Mouse (Mus musculus): ENCODE results near the gene Map3k21. TPM values are rescaled to one million over a fixed set of nuclear protein-coding genes. Genes with fewer than 3 reads are reported as not detected.

Map3k21 gene
- polyA plus RNA-seq, 1 experiment from 2014 or later: 0.14 TPM

DNA sequence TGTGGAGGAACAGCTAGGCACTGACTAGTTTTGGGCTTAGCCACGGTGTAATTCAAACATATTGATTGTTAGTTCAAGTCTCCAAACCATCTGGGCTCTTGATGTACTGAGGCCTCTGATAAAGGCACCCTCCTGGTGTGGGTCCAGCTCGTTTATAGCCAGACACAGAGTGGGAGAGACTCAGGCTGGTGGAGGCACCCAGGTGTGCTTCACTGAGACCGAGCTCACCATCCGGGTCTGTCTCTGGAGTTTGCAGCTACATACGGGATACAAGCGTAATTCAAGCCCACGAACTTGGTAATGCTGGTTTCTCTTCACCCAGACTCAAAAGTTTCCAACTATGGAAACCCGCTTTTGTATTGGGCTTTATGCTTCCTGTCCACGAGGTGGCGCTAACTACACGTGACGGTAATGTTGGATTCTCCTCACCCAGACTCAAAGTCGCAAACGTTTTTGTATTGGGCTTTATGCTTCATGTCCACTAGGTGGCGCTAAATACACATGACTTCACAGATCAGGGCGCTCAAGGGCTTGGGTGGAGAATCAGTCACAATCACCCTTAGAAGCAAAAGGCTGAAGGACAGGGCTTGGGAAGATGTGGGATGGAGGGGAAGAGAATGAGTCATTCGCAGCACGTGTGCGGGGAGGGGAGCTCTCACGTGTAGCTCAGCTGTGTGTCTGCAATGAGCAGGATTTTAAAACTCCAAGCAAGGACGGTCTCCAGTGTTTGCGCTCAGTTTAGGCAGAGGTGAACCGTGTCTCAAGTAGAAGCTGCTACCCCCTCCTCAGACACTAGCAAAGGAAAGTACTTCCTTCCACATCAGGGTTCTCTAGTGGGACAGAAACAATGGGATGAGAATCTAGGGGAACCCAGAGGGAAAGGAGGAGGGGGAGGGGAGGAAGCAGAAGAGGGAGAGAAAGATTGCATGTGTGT, 40.0 kb downstream of the Map3k21 start:
- ATAC-seq (ENCODE audit: low FRiP score): peak; percentile 83
- Histone ChIP-seq H3K4me2 (replicated peaks; ENCODE audit: low read depth, low read length) (no peak overlapping the region), H3K27ac (ENCODE audit: low read depth, low read length) (no peak overlapping the region), H3K9me3 (ENCODE audit: control insufficient read depth, low read length) (no peaks in the 10 kb centered on the region), H3K9ac (ENCODE audit: low read depth, low read length) (no peak overlapping the region), H3K27me3 (ENCODE audit: control insufficient read depth, insufficient read depth, low read length) (no peaks in the 10 kb centered on the region), H3K36me3 (ENCODE audit: control insufficient read depth, insufficient read depth, low read length) (no peaks in the 10 kb centered on the region), H3K4me1 (replicated peaks; ENCODE audit: control insufficient read depth, insufficient read depth, low read length) (no peaks in the 10 kb centered on the region), H3K4me3 (ENCODE audit: low read depth, low read length) (no peak overlapping the region)
- DNase-seq (ENCODE audit: low spot score): peak; percentile 96
- 24% methylated on average over 23 of the region's 23 CpGs for WGBS

DNA sequence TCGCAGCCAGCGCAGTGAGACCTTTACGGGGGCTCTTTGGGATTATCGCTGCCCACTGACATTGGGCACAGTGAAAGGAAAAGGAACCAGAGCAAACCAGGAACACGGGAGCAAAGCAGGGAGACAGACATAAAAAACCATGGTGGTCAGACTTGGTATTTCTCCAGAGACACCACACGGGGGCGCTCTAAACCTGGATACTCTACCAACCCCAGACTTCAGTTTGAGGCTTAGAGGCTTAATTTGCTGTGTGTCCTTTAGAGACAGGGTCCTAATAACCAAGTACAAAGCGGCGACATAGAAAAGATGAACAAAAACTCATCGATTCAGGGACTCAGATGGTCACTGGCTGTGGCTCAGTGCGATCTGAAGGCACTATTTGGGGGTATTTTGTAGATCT, 45.4 kb downstream of the Map3k21 start:
- no peaks in the 10 kb centered on the region for H3K4me1 ChIP-seq (replicated peaks; ENCODE audit: control insufficient read depth, insufficient read depth, low read length)
- H3K9ac ChIP-seq (ENCODE audit: low read depth, low read length): no peak overlapping the region
- no peak overlapping the region for H3K4me2 ChIP-seq (replicated peaks; ENCODE audit: low read depth, low read length)
- DNase-seq (ENCODE audit: low spot score) (peak; percentile 83), ATAC-seq (ENCODE audit: low FRiP score) (no peak)
- no peak overlapping the region for H3K4me3 ChIP-seq (ENCODE audit: low read depth, low read length)
- 18% methylated on average over 11 of the region's 11 CpGs for WGBS
- H3K27me3 ChIP-seq (ENCODE audit: control insufficient read depth, insufficient read depth, low read length): no peaks in the 10 kb centered on the region
- H3K27ac ChIP-seq (ENCODE audit: low read depth, low read length): no peak overlapping the region
- no peaks in the 10 kb centered on the region for H3K9me3 ChIP-seq (ENCODE audit: control insufficient read depth, low read length)
- no peaks in the 10 kb centered on the region for H3K36me3 ChIP-seq (ENCODE audit: control insufficient read depth, insufficient read depth, low read length)

DNA sequence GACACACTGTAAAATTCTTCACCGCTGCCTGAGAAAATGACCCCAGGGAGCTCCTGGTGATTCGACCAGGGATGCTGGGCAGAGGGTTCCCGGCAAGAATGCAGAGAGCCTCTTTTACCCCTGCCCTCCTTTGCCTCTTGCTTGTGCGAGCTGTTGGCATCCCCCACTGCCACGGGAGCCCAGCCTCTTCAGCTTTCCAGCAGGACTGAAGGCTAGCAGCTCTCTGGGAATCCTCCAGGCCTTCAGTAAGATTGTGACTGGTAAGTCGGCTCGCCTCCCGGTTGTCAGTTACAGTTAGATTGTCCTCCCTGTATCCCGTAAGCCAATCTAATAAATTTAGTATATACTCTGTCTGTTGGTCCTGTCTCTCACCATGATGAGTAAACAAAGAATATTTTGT, 46.5 kb downstream of the Map3k21 start:
- Histone ChIP-seq H3K27ac (ENCODE audit: low read depth, low read length) (no peak overlapping the region), H3K9me3 (ENCODE audit: control insufficient read depth, low read length) (no peaks in the 10 kb centered on the region), H3K36me3 (ENCODE audit: control insufficient read depth, insufficient read depth, low read length) (no peaks in the 10 kb centered on the region), H3K4me2 (replicated peaks; ENCODE audit: low read depth, low read length) (no peak overlapping the region), H3K9ac (ENCODE audit: low read depth, low read length) (no peak overlapping the region), H3K4me3 (ENCODE audit: low read depth, low read length) (no peak overlapping the region), H3K4me1 (replicated peaks; ENCODE audit: control insufficient read depth, insufficient read depth, low read length) (no peaks in the 10 kb centered on the region), H3K27me3 (ENCODE audit: control insufficient read depth, insufficient read depth, low read length) (no peaks in the 10 kb centered on the region)
- ATAC-seq (ENCODE audit: low FRiP score): no peak
- 83% methylated on average over 9 of the region's 9 CpGs for WGBS
- DNase-seq (ENCODE audit: low spot score): no peak

DNA sequence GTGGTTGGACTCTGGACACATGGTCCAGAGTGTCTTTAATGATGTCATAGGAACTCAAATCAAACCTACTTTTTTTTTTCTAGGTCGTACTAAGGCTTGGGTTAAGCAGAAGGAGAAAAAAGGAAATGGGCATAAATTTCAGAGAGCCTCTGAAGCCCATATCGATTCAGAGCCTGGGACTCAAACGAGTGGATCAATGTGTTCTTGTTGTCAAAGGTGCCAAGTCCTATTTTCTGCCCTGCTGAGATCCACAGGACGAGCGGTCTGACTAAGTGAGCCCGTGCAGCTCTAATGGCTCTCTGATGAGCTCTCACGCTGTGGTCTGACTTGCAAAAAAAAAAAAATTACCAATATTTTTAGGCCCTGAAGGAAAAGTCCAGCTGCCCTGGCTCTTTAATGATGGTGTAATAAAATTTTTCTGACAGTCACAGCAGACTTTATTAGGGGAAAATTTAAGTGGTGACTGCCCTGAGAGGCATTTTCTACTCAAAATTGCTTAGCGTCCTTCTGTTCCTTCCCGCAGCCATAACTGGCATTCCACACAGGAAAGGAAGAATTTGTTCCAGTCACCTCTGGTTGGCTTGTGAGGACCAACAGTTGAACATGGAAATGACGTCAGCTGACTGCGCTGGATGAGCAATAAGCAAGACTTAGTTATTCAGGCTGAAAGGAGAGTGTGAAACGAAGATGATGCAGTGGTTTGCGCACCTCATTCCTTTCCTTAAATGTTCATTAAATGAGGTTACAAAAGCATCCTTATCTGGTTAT, 47.2 kb downstream of the Map3k21 start:
- Histone ChIP-seq H3K4me3 (ENCODE audit: low read depth, low read length) (no peak overlapping the region), H3K27me3 (ENCODE audit: control insufficient read depth, insufficient read depth, low read length) (no peaks in the 10 kb centered on the region), H3K4me2 (replicated peaks; ENCODE audit: low read depth, low read length) (no peak overlapping the region), H3K9ac (ENCODE audit: low read depth, low read length) (no peak overlapping the region), H3K4me1 (replicated peaks; ENCODE audit: control insufficient read depth, insufficient read depth, low read length) (no peaks in the 10 kb centered on the region), H3K36me3 (ENCODE audit: control insufficient read depth, insufficient read depth, low read length) (no peaks in the 10 kb centered on the region), H3K27ac (ENCODE audit: low read depth, low read length) (no peak overlapping the region), H3K9me3 (ENCODE audit: control insufficient read depth, low read length) (no peaks in the 10 kb centered on the region)
- no peak for DNase-seq (ENCODE audit: low spot score)
- 81% methylated on average over 13 of the region's 13 CpGs for WGBS
- no peak for ATAC-seq (ENCODE audit: low FRiP score)

DNA sequence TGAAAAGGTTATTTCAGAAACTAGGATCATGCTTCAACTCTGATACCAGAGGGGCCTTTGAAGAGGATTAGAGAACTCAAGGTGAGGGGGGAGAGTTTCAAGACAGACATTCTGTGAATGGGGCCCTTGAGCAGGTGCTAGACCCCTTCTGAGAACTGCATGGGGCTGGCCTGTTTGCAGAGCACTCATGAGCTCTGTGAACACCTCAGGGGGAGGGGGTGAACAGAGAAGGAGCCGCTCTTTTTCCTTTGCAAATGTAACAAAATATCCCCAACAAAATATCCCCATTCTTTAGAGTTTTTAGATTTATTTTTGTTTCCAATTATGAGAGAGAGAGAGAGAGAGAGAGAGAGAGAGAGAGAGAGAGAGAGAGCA, 47.7 kb downstream of the Map3k21 start:
- Histone ChIP-seq H3K9me3 (ENCODE audit: control insufficient read depth, low read length) (no peaks in the 10 kb centered on the region), H3K4me1 (replicated peaks; ENCODE audit: control insufficient read depth, insufficient read depth, low read length) (no peaks in the 10 kb centered on the region), H3K4me3 (ENCODE audit: low read depth, low read length) (no peak overlapping the region), H3K27ac (ENCODE audit: low read depth, low read length) (no peak overlapping the region), H3K4me2 (replicated peaks; ENCODE audit: low read depth, low read length) (no peak overlapping the region), H3K9ac (ENCODE audit: low read depth, low read length) (no peak overlapping the region), H3K36me3 (ENCODE audit: control insufficient read depth, insufficient read depth, low read length) (no peaks in the 10 kb centered on the region), H3K27me3 (ENCODE audit: control insufficient read depth, insufficient read depth, low read length) (no peaks in the 10 kb centered on the region)
- ATAC-seq (ENCODE audit: low FRiP score) (no peak), DNase-seq (ENCODE audit: low spot score) (no peak)
- 83% methylated on average over 1 of the region's 1 CpGs for WGBS

DNA sequence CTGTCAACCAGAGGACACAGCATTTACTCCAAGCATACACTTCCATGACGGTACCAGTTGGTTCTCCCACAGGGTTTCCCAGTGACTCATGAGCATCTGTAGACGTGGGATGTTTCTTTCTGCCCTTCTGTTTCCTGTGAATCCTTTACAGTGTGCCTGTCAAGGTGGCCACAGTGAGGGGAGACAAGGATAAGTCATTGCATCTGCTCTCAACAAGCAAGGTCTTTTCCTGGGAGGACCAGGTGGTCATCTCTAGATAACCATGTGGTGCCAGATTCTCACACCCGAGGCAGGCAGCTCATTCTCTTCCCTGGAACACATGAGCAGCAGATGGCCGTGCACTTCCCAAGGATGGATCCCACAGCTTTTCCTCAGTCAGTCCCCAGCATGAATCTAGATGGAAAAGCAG, 49.1 kb downstream of the Map3k21 start:
- DNase-seq (ENCODE audit: low spot score) (no peak), ATAC-seq (ENCODE audit: low FRiP score) (no peak)
- H3K4me2 ChIP-seq (replicated peaks; ENCODE audit: low read depth, low read length): no peak overlapping the region
- H3K9me3 ChIP-seq (ENCODE audit: control insufficient read depth, low read length): no peaks in the 10 kb centered on the region
- H3K4me3 ChIP-seq (ENCODE audit: low read depth, low read length): no peak overlapping the region
- H3K36me3 ChIP-seq (ENCODE audit: control insufficient read depth, insufficient read depth, low read length): no peaks in the 10 kb centered on the region
- no peak overlapping the region for H3K27ac ChIP-seq (ENCODE audit: low read depth, low read length)
- no peak overlapping the region for H3K9ac ChIP-seq (ENCODE audit: low read depth, low read length)
- H3K4me1 ChIP-seq (replicated peaks; ENCODE audit: control insufficient read depth, insufficient read depth, low read length): no peaks in the 10 kb centered on the region
- 52% methylated on average over 4 of the region's 4 CpGs for WGBS
- H3K27me3 ChIP-seq (ENCODE audit: control insufficient read depth, insufficient read depth, low read length): no peaks in the 10 kb centered on the region

DNA sequence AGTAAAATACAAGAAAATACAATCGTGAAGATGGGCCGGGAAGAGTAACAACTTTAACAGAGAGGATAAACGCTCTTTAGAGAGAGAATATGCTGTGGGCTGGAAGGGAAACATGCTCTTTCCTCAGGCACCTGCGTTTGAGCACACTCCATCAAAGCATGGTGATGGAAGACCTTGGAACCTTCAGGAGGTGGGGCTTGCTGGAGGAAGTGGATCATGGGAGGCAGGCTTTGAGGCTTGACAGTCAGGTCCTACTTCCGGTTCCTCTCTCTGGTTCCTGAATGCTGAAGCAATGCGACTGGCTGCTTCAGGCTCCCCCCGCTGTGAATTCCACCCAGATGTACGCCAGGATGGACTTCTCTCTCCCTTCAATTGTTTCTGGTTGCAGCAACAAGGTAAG, 49.8 kb downstream of the Map3k21 start:
- no peak overlapping the region for H3K4me3 ChIP-seq (ENCODE audit: low read depth, low read length)
- H3K4me1 ChIP-seq (replicated peaks; ENCODE audit: control insufficient read depth, insufficient read depth, low read length): no peaks in the 10 kb centered on the region
- 92% methylated on average over 8 of the region's 8 CpGs for WGBS
- DNase-seq (ENCODE audit: low spot score): no peak
- no peak overlapping the region for H3K4me2 ChIP-seq (replicated peaks; ENCODE audit: low read depth, low read length)
- no peak for ATAC-seq (ENCODE audit: low FRiP score)
- no peaks in the 10 kb centered on the region for H3K27me3 ChIP-seq (ENCODE audit: control insufficient read depth, insufficient read depth, low read length)
- no peaks in the 10 kb centered on the region for H3K9me3 ChIP-seq (ENCODE audit: control insufficient read depth, low read length)
- H3K27ac ChIP-seq (ENCODE audit: low read depth, low read length): no peak overlapping the region
- H3K36me3 ChIP-seq (ENCODE audit: control insufficient read depth, insufficient read depth, low read length): no peaks in the 10 kb centered on the region
- no peak overlapping the region for H3K9ac ChIP-seq (ENCODE audit: low read depth, low read length)

DNA sequence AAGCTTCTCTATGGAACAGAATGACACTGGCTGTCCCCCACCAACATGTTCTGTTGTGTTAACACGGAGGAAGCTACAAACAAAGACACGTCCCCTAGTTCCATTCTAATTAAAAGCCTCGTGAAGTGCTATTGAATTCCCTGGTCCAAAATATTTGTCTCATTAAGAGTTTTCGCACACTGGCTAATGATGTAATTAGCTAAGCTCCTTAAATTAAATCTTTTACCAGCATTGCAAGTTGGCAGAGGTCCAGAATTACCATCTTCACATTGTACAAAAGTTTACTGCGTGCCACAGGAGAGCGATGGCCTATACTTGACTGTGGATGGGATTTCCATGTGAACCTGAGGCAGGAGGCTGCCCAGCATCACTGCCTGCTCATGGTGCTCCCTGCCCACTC, 51.5 kb downstream of the Map3k21 start:
- 91% methylated on average over 6 of the region's 6 CpGs for WGBS
- no peak for ATAC-seq (ENCODE audit: low FRiP score)
- Histone ChIP-seq H3K9ac (ENCODE audit: low read depth, low read length) (no peak overlapping the region), H3K36me3 (ENCODE audit: control insufficient read depth, insufficient read depth, low read length) (no peaks in the 10 kb centered on the region), H3K4me2 (replicated peaks; ENCODE audit: low read depth, low read length) (no peak overlapping the region), H3K4me1 (replicated peaks; ENCODE audit: control insufficient read depth, insufficient read depth, low read length) (no peaks in the 10 kb centered on the region), H3K27me3 (ENCODE audit: control insufficient read depth, insufficient read depth, low read length) (no peaks in the 10 kb centered on the region), H3K4me3 (ENCODE audit: low read depth, low read length) (no peak overlapping the region), H3K9me3 (ENCODE audit: control insufficient read depth, low read length) (no peaks in the 10 kb centered on the region), H3K27ac (ENCODE audit: low read depth, low read length) (no peak overlapping the region)
- DNase-seq (ENCODE audit: low spot score): no peak

Data from hindbrain, embryonic 11.5 days (tissue).